Mouse (Mus musculus): ENCODE data around the gene Thada. TPM values are rescaled to one million over a fixed set of nuclear protein-coding genes. Genes with fewer than 3 reads are reported as not detected.

Gene Thada
- total and polyA plus RNA-seq, 3 experiments: 17.3 to 26.7 (median 22.2) TPM

DNA sequence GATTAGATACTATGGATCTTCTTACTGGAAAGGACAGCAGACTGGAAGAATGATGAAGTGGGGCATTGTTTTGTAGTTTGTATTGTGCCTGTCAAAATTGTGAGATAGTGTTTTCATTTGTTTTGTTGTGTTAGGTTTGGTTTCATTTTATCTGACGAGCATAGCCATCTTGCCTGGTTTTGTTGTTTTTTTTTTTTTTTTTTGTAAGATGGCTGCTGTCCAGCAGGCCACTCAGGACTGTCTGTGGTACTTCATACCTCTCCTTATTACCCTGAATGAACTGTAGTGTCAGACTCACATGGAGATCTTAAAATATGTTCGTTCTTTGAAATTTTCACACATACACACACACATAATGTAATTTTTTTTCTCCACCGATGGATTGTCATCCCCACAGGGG, 36.3 kb upstream of the Thada start:
- H3K27me3 ChIP-seq (replicated peaks): no peaks in the 10 kb centered on the region
- H3K4me1 ChIP-seq (ENCODE audit: control insufficient read depth in 1 of 2, insufficient read depth in 2 of 2): no peaks in the 10 kb centered on the region
- no peak overlapping the region for H3K4me3 ChIP-seq (replicated peaks in 1 of 3; ENCODE audit: low read depth in 2 of 3, low read length in 2 of 3, poor library complexity in 1 of 3)
- no peaks in the 10 kb centered on the region for H3K79me2 ChIP-seq (replicated peaks; ENCODE audit: control insufficient read depth, extremely low read depth, insufficient read depth, poor library complexity, severe bottlenecking)
- dilution Hi-C loops (cut with MboI; ENCODE audit: extremely low pct_ligation_motif_present, extremely low pct_unique_long_range_greater_than_20kb, low sequenced_read_pairs) (no loop called here), in situ Hi-C loops (cut with MboI; ENCODE audit: low pct_ligation_motif_present, low pct_unique_long_range_greater_than_20kb, low sequenced_read_pairs) (no loop called here)
- no peak overlapping the region for H3K4me2 ChIP-seq (ENCODE audit: insufficient read depth, low read depth, poor library complexity, severe bottlenecking)
- no peak for DNase-seq (ENCODE audit: extremely low read depth)
- H3K36me3 ChIP-seq (replicated peaks in 1 of 2; ENCODE audit: control insufficient read depth in 1 of 2, insufficient read depth in 1 of 2, low read length in 1 of 2): no peaks in the 10 kb centered on the region
- H3K27ac ChIP-seq (ENCODE audit: insufficient read depth, low read depth): no peak overlapping the region
- no peak for TF ChIP-seq UBTF (IDR thresholded peaks at IDR 0.05; ENCODE audit: low read depth, low read length)
- TF ChIP-seq ZNF384 (IDR thresholded peaks at IDR 0.05; ENCODE audit: low read depth, low read length): peak; percentile 70
- no peak overlapping the region for H3K9ac ChIP-seq (ENCODE audit: insufficient read depth, low read depth)
- H3K9me3 ChIP-seq (replicated peaks; ENCODE audit: low read length): no peaks in the 10 kb centered on the region

DNA sequence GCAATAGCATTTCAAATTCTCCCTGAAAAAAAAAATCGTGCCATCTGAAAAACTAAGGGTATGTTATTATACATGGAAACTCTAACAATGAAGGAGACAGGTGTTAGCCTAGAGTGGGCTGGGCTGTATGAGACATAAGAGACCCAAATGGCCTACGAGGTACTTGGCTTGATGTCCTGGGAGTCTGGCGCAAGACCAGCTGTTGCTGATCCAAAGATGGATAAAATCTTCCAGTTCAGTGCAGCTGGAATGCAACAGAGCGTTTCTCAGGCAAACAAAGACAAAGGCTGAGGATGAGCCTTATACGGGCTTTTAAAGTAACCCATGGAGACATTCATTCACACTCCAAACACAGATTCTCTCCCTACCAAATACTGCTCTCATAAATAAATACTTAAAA, 32.6 kb upstream of the Thada start:
- Histone ChIP-seq H3K27ac (ENCODE audit: insufficient read depth, low read depth) (no peak overlapping the region), H3K79me2 (replicated peaks; ENCODE audit: control insufficient read depth, extremely low read depth, insufficient read depth, poor library complexity, severe bottlenecking) (no peaks in the 10 kb centered on the region), H3K4me1 (ENCODE audit: control insufficient read depth in 1 of 2, insufficient read depth in 2 of 2) (no peaks in the 10 kb centered on the region), H3K36me3 (replicated peaks in 1 of 2; ENCODE audit: control insufficient read depth in 1 of 2, insufficient read depth in 1 of 2, low read length in 1 of 2) (no peaks in the 10 kb centered on the region), H3K9ac (ENCODE audit: insufficient read depth, low read depth) (no peak overlapping the region), H3K4me3 (replicated peaks in 1 of 3; ENCODE audit: low read depth in 2 of 3, low read length in 2 of 3, poor library complexity in 1 of 3) (no peak overlapping the region), H3K9me3 (replicated peaks; ENCODE audit: low read length) (no peaks in the 10 kb centered on the region), H3K27me3 (replicated peaks) (no peaks in the 10 kb centered on the region), H3K4me2 (ENCODE audit: insufficient read depth, low read depth, poor library complexity, severe bottlenecking) (no peak overlapping the region)
- no peak for DNase-seq (ENCODE audit: extremely low read depth)
- TF ChIP-seq HCFC1 (IDR thresholded peaks at IDR 0.05; ENCODE audit: low read depth, low read length): no peak
- TF ChIP-seq CHD2 (IDR thresholded peaks at IDR 0.05; ENCODE audit: low read length): no peak
- TF ChIP-seq ZKSCAN1 (IDR thresholded peaks at IDR 0.05; ENCODE audit: borderline replicate concordance, low read depth, low read length): no peak
- no peak for TF ChIP-seq CTCF (conservative IDR thresholded peaks at IDR 0.05 in 1 of 2, IDR thresholded peaks at IDR 0.05 in 1 of 2; ENCODE audit: low read depth in 2 of 2, low read length in 2 of 2)
- TF ChIP-seq MAZ (IDR thresholded peaks at IDR 0.05; ENCODE audit: low read depth, low read length): no peak
- no peak for TF ChIP-seq KAT2A (IDR thresholded peaks at IDR 0.05; ENCODE audit: insufficient replicate concordance, low read length)
- TF ChIP-seq GABPA (IDR thresholded peaks at IDR 0.05; ENCODE audit: insufficient replicate concordance, low read depth, low read length): no peak
- TF ChIP-seq ZMIZ1 (IDR thresholded peaks at IDR 0.05; ENCODE audit: low read depth, low read length): no peak
- TF ChIP-seq E2F4 (IDR thresholded peaks at IDR 0.05; ENCODE audit: insufficient replicate concordance, low read depth, low read length): no peak
- TF ChIP-seq JUND (conservative IDR thresholded peaks at IDR 0.05; ENCODE audit: low read depth, low read length): no peak
- no peak for TF ChIP-seq SMC3 (IDR thresholded peaks at IDR 0.05; ENCODE audit: low read depth, low read length)
- TF ChIP-seq UBTF (IDR thresholded peaks at IDR 0.05; ENCODE audit: low read depth, low read length): no peak
- TF ChIP-seq POLR2A (IDR thresholded peaks at IDR 0.05; ENCODE audit: low read depth, low read length): no peak
- TF ChIP-seq IRF4 (IDR thresholded peaks at IDR 0.05; ENCODE audit: low read depth, low read length): no peak
- in situ Hi-C loops (cut with MboI; ENCODE audit: low pct_ligation_motif_present, low pct_unique_long_range_greater_than_20kb, low sequenced_read_pairs): no loop called here
- dilution Hi-C loops (cut with MboI; ENCODE audit: extremely low pct_ligation_motif_present, extremely low pct_unique_long_range_greater_than_20kb, low sequenced_read_pairs): no loop called here

Data from CH12.LX (cell line).